Mouse (Mus musculus): ENCODE measurements around the gene Eif5a. TPM values are rescaled to one million over a fixed set of nuclear protein-coding genes. Genes with fewer than 3 reads are reported as not detected.

Gene Eif5a
- total and polyA plus RNA-seq, 3 experiments: 1,419 to 3,314 (median 2,729) TPM

GRCm38 (mm10) chr11:69933066-69933465 is 11.3 kb upstream of the Eif5a start:
- Histone ChIP-seq H3K27me3 (replicated peaks) (peaks cover 39% of the 10 kb centered on the region), H3K4me1 (ENCODE audit: control insufficient read depth in 1 of 2, insufficient read depth in 2 of 2) (peaks cover 5 to 63% of the 10 kb centered on the region in 2 experiments), H3K79me2 (replicated peaks; ENCODE audit: control insufficient read depth, extremely low read depth, insufficient read depth, poor library complexity, severe bottlenecking) (no peaks in the 10 kb centered on the region), H3K4me3 (replicated peaks in 1 of 3; ENCODE audit: low read depth in 2 of 3, low read length in 2 of 3, poor library complexity in 1 of 3) (no peak overlapping the region), H3K36me3 (replicated peaks in 1 of 2; ENCODE audit: control insufficient read depth in 1 of 2, insufficient read depth in 1 of 2, low read length in 1 of 2) (no peaks in the 10 kb centered on the region), H3K9ac (ENCODE audit: insufficient read depth, low read depth) (no peak overlapping the region), H3K4me2 (ENCODE audit: insufficient read depth, low read depth, poor library complexity, severe bottlenecking) (no peak overlapping the region), H3K27ac (ENCODE audit: insufficient read depth, low read depth) (no peak overlapping the region), H3K9me3 (replicated peaks; ENCODE audit: low read length) (no peaks in the 10 kb centered on the region)
- TF ChIP-seq MAX (IDR thresholded peaks at IDR 0.05; ENCODE audit: low read length) (no peak), SMC3 (IDR thresholded peaks at IDR 0.05; ENCODE audit: low read depth, low read length) (no peak), MAZ (IDR thresholded peaks at IDR 0.05; ENCODE audit: low read depth, low read length) (no peak), JUN (IDR thresholded peaks at IDR 0.05; ENCODE audit: insufficient read depth, low read depth, low read length) (no peak), MAFK (IDR thresholded peaks at IDR 0.05; ENCODE audit: insufficient replicate concordance, low read length) (no peak), ZNF384 (IDR thresholded peaks at IDR 0.05; ENCODE audit: low read depth, low read length) (no peak), USF1 (IDR thresholded peaks at IDR 0.05; ENCODE audit: low read depth, low read length) (no peak), USF2 (conservative IDR thresholded peaks at IDR 0.05; ENCODE audit: low read depth, low read length) (no peak), JUND (conservative IDR thresholded peaks at IDR 0.05; ENCODE audit: low read depth, low read length) (no peak), RAD21 (IDR thresholded peaks at IDR 0.05; ENCODE audit: low read depth, low read length) (no peak), MYC (IDR thresholded peaks at IDR 0.05; ENCODE audit: low read depth, low read length) (no peak)
- dilution Hi-C loops (cut with MboI; ENCODE audit: extremely low pct_ligation_motif_present, extremely low pct_unique_long_range_greater_than_20kb, low sequenced_read_pairs): no loop called here
- no peak for DNase-seq (ENCODE audit: extremely low read depth)
- in situ Hi-C loops (cut with MboI; ENCODE audit: low pct_ligation_motif_present, low pct_unique_long_range_greater_than_20kb, low sequenced_read_pairs): no loop called here

GRCm38 (mm10) chr11:69932254-69932653 is 10.5 kb upstream of the Eif5a start:
- no peak overlapping the region for H3K4me2 ChIP-seq (ENCODE audit: insufficient read depth, low read depth, poor library complexity, severe bottlenecking)
- dilution Hi-C loops (cut with MboI; ENCODE audit: extremely low pct_ligation_motif_present, extremely low pct_unique_long_range_greater_than_20kb, low sequenced_read_pairs) (no loop called here), in situ Hi-C loops (cut with MboI; ENCODE audit: low pct_ligation_motif_present, low pct_unique_long_range_greater_than_20kb, low sequenced_read_pairs) (no loop called here)
- H3K27me3 ChIP-seq (replicated peaks): peaks cover 31% of the 10 kb centered on the region
- H3K27ac ChIP-seq (ENCODE audit: insufficient read depth, low read depth): no peak overlapping the region
- TF ChIP-seq CTCF (conservative IDR thresholded peaks at IDR 0.05 in 1 of 2, IDR thresholded peaks at IDR 0.05 in 1 of 2; ENCODE audit: low read depth in 2 of 2, low read length in 2 of 2) (peak; percentile 44 to 65; a peak in 3 of 4 replicates), RCOR1 (conservative IDR thresholded peaks at IDR 0.05; ENCODE audit: low read depth, low read length) (no peak), RAD21 (IDR thresholded peaks at IDR 0.05; ENCODE audit: low read depth, low read length) (peak; percentile 31)
- H3K9me3 ChIP-seq (replicated peaks; ENCODE audit: low read length): no peaks in the 10 kb centered on the region
- no peak overlapping the region for H3K4me3 ChIP-seq (replicated peaks in 1 of 3; ENCODE audit: low read depth in 2 of 3, low read length in 2 of 3, poor library complexity in 1 of 3)
- no peak overlapping the region for H3K9ac ChIP-seq (ENCODE audit: insufficient read depth, low read depth)
- no peaks in the 10 kb centered on the region for H3K36me3 ChIP-seq (replicated peaks in 1 of 2; ENCODE audit: control insufficient read depth in 1 of 2, insufficient read depth in 1 of 2, low read length in 1 of 2)
- H3K4me1 ChIP-seq (ENCODE audit: control insufficient read depth in 1 of 2, insufficient read depth in 2 of 2): peaks cover 6 to 60% of the 10 kb centered on the region in 2 experiments
- no peaks in the 10 kb centered on the region for H3K79me2 ChIP-seq (replicated peaks; ENCODE audit: control insufficient read depth, extremely low read depth, insufficient read depth, poor library complexity, severe bottlenecking)
- DNase-seq (ENCODE audit: extremely low read depth): peak; percentile 52

- H3K4me1 ChIP-seq (ENCODE audit: control insufficient read depth in 1 of 2, insufficient read depth in 2 of 2): peaks cover 6 to 56% of the 10 kb centered on the region in 2 experiments
- in situ Hi-C loops (cut with MboI; ENCODE audit: low pct_ligation_motif_present, low pct_unique_long_range_greater_than_20kb, low sequenced_read_pairs): no loop called here
- TF ChIP-seq ETS1 (conservative IDR thresholded peaks at IDR 0.05; ENCODE audit: low read depth, low read length) (no peak), ZKSCAN1 (IDR thresholded peaks at IDR 0.05; ENCODE audit: borderline replicate concordance, low read depth, low read length) (no peak)
- H3K9me3 ChIP-seq (replicated peaks; ENCODE audit: low read length): no peaks in the 10 kb centered on the region
- DNase-seq (ENCODE audit: extremely low read depth): no peak
- no peak overlapping the region for H3K4me2 ChIP-seq (ENCODE audit: insufficient read depth, low read depth, poor library complexity, severe bottlenecking)
- no peaks in the 10 kb centered on the region for H3K36me3 ChIP-seq (replicated peaks in 1 of 2; ENCODE audit: control insufficient read depth in 1 of 2, insufficient read depth in 1 of 2, low read length in 1 of 2)
- H3K4me3 ChIP-seq (replicated peaks in 1 of 3; ENCODE audit: low read depth in 2 of 3, low read length in 2 of 3, poor library complexity in 1 of 3): no peak overlapping the region
- dilution Hi-C loops (cut with MboI; ENCODE audit: extremely low pct_ligation_motif_present, extremely low pct_unique_long_range_greater_than_20kb, low sequenced_read_pairs): no loop called here
- H3K27me3 ChIP-seq (replicated peaks): peaks cover 26% of the 10 kb centered on the region
- H3K27ac ChIP-seq (ENCODE audit: insufficient read depth, low read depth): no peak overlapping the region
- H3K79me2 ChIP-seq (replicated peaks; ENCODE audit: control insufficient read depth, extremely low read depth, insufficient read depth, poor library complexity, severe bottlenecking): no peaks in the 10 kb centered on the region
- H3K9ac ChIP-seq (ENCODE audit: insufficient read depth, low read depth): no peak overlapping the region
These were observed 10.0 kb upstream of the Eif5a start for GRCm38 (mm10) chr11:69931769-69932168.
